Mouse (Mus musculus): ENCODE measurements around the gene Rrp1b.

Gene Rrp1b

GRCm38 (mm10) chr17:32035609-32036508 is at the start of gene Rrp1b, which contains the start of gene Hsf2bp:
Gene Rrp1b, plus strand, starts transcription at chr17:32036100.
Gene Hsf2bp, minus strand, starts transcription at chr17:32036349.
- DNase-seq (ENCODE audit: inconsistent age in 2 of 2, low spot score in 1 of 2), result peak; percentile 80 to 93

- no peak for DNase-seq (ENCODE audit: inconsistent age in 2 of 2, low spot score in 1 of 2)
Observed at GRCm38 (mm10) chr17:31986915-31987314, 49.0 kb upstream of the Rrp1b start.

GRCm38 (mm10) chr17:31989035-31989434 is 46.9 kb upstream of the Rrp1b start:
- DNase-seq (ENCODE audit: inconsistent age in 2 of 2, low spot score in 1 of 2), result no peak

- no peak for DNase-seq (ENCODE audit: inconsistent age in 2 of 2, low spot score in 1 of 2)
Observed at GRCm38 (mm10) chr17:31992004-31992403, 43.9 kb upstream of the Rrp1b start.

- no peak for DNase-seq (ENCODE audit: inconsistent age in 2 of 2, low spot score in 1 of 2)
Observed at GRCm38 (mm10) chr17:31993354-31993753, 42.5 kb upstream of the Rrp1b start.

- peak in 1 of 2 experiments; percentile 59 for DNase-seq (ENCODE audit: inconsistent age in 2 of 2, low spot score in 1 of 2)
Observed at GRCm38 (mm10) chr17:31994132-31994531, 41.8 kb upstream of the Rrp1b start.

GRCm38 (mm10) chr17:31995784-31996183 is 40.1 kb upstream of the Rrp1b start:
- no peak for DNase-seq (ENCODE audit: inconsistent age in 2 of 2, low spot score in 1 of 2)

GRCm38 (mm10) chr17:31996331-31996730 is 39.6 kb upstream of the Rrp1b start:
- DNase-seq (ENCODE audit: inconsistent age in 2 of 2, low spot score in 1 of 2), result no peak

GRCm38 (mm10) chr17:31998351-31998750 is 37.5 kb upstream of the Rrp1b start:
- no peak for DNase-seq (ENCODE audit: inconsistent age in 2 of 2, low spot score in 1 of 2)

GRCm38 (mm10) chr17:32003251-32003650 is 32.6 kb upstream of the Rrp1b start:
- no peak for DNase-seq (ENCODE audit: inconsistent age in 2 of 2, low spot score in 1 of 2)

- no peak for DNase-seq (ENCODE audit: inconsistent age in 2 of 2, low spot score in 1 of 2)
Observed at GRCm38 (mm10) chr17:32006800-32007199, 29.1 kb upstream of the Rrp1b start.

- DNase-seq (ENCODE audit: inconsistent age in 2 of 2, low spot score in 1 of 2), result no peak
Observed at GRCm38 (mm10) chr17:32011694-32012093, 24.2 kb upstream of the Rrp1b start.

- no peak for DNase-seq (ENCODE audit: inconsistent age in 2 of 2, low spot score in 1 of 2)
Observed at GRCm38 (mm10) chr17:32012254-32012653, 23.6 kb upstream of the Rrp1b start.

GRCm38 (mm10) chr17:32013659-32014058 is 22.2 kb upstream of the Rrp1b start:
- DNase-seq (ENCODE audit: inconsistent age in 2 of 2, low spot score in 1 of 2), result no peak

GRCm38 (mm10) chr17:32016481-32016880 is 19.4 kb upstream of the Rrp1b start:
- DNase-seq (ENCODE audit: inconsistent age in 2 of 2, low spot score in 1 of 2), result no peak

- no peak for DNase-seq (ENCODE audit: inconsistent age in 2 of 2, low spot score in 1 of 2)
Observed at GRCm38 (mm10) chr17:32018127-32018894, 17.6 kb upstream of the Rrp1b start.

GRCm38 (mm10) chr17:32021981-32022380 is 13.9 kb upstream of the Rrp1b start:
- no peak for DNase-seq (ENCODE audit: inconsistent age in 2 of 2, low spot score in 1 of 2)

- DNase-seq (ENCODE audit: inconsistent age in 2 of 2, low spot score in 1 of 2), result no peak
Observed at GRCm38 (mm10) chr17:32022551-32022950, 13.3 kb upstream of the Rrp1b start.

GRCm38 (mm10) chr17:32023088-32023487 is 12.8 kb upstream of the Rrp1b start:
- DNase-seq (ENCODE audit: inconsistent age in 2 of 2, low spot score in 1 of 2), result peak; percentile 31 to 39

- peak in 1 of 2 experiments; percentile 63 for DNase-seq (ENCODE audit: inconsistent age in 2 of 2, low spot score in 1 of 2)
Observed at GRCm38 (mm10) chr17:32024671-32025073, 11.2 kb upstream of the Rrp1b start.

- peak; percentile 70 to 89 for DNase-seq (ENCODE audit: inconsistent age in 2 of 2, low spot score in 1 of 2)
Observed at GRCm38 (mm10) chr17:32025386-32025785, 10.5 kb upstream of the Rrp1b start.

GRCm38 (mm10) chr17:32027666-32028065 is 8.2 kb upstream of the Rrp1b start:
- peak; percentile 35 to 79 for DNase-seq (ENCODE audit: inconsistent age in 2 of 2, low spot score in 1 of 2)

Measured in adrenal gland, adult (tissue).